Mouse (Mus musculus): ENCODE data around the gene Npvf.

Gene Npvf

GRCm38 (mm10) chr6:50654356-50654755, at the start of gene Npvf:
Gene Npvf, minus strand, starts transcription at chr6:50654439.
- DNase-seq (ENCODE audit: low spot score): no peak

DNA sequence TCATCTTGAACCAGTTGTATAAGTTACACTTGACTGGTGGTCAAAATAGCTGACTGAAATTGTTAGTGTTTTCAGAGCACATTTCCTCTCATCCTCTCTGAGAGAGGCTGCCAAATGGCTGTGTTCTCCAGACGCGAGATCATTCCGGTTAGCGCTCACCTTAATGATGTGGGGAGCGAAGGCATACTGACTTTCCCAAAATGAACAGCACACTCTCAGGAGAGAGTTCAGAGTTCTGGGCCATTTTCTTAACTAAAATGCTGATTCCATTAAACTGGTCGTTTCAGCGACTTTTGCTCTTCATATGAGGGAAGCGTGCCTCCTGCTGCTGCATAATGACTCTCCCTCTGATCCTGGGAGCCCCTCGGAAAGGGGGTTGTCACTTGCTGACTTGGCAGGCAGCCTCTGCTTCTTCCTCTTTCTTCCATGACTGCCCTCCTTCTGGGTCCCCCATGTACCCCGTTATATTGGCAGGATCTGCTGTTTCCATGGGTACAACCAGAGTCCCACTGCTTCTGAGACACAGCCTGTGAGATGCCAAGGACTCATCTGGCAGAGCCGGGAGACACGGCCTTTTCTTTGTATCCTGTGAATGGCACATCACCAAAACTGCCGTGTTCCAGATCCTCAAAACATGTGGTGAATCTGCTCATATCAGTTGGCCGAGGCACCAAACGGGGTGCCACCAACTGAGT, 35.0 kb upstream of the Npvf start:
- DNase-seq (ENCODE audit: low spot score): no peak

DNA sequence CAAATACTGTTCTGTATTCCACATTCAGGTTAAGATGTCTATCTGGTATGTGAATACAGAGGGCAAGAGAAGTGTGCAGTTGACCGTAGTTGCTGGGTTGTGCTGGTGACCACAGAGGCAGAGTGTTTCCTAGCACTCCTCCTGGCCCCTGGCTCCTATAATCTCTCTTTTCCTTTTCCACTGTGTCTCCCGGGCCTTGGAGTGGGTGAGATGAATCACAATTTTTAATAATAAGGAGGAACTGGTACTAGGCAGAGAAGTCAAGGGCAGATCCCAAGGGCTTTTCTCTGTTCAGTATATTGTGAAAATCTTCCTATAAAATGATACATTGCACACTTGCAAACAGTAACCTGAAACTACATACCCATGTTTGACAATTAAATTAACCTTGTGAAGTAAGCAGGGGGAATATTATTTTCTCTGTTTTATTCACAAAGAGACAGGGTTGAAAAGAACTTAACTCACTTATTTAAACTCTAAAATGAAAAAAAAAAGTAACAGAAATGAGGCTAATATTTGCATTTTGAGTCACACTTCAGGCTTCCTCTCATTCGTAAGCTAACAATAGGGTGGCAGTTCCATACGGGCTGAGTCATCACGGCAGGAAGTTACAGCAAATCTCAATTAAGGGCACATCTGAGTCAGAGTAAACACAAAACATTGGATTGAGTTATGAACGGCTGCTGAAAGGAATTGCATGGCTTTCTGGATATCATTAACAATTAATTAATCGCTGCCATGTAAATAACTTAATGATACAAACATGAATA, 30.6 kb upstream of the Npvf start:
- no peak for DNase-seq (ENCODE audit: low spot score)

GRCm38 (mm10) chr6:50681491-50681890, 27.3 kb upstream of the Npvf start:
- DNase-seq (ENCODE audit: low spot score): no peak

GRCm38 (mm10) chr6:50680224-50681215, 26.3 kb upstream of the Npvf start:
- DNase-seq (ENCODE audit: low spot score): no peak

DNA sequence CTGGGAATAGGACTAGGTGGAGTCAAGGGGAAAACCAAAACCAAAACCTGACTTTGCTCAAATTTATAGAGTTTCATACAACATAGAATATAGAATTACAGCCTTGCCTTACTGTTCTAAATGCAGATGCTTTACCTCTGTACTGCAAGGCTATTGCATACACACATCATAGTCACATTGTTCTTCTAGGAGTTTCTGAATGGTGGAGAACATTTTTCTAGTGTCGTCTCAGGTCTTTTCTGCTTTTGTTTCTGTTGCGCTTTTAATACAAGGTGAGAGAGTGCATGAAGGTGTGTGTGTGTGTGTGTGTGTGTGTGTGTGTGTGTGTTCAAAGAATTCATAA, 25.2 kb upstream of the Npvf start:
- no peak for DNase-seq (ENCODE audit: low spot score)

- peak; percentile 80 for DNase-seq (ENCODE audit: low spot score)
Measured at GRCm38 (mm10) chr6:50678826-50679485, 24.7 kb upstream of the Npvf start.

GRCm38 (mm10) chr6:50671191-50671590, 17.0 kb upstream of the Npvf start:
- DNase-seq (ENCODE audit: low spot score): no peak

DNA sequence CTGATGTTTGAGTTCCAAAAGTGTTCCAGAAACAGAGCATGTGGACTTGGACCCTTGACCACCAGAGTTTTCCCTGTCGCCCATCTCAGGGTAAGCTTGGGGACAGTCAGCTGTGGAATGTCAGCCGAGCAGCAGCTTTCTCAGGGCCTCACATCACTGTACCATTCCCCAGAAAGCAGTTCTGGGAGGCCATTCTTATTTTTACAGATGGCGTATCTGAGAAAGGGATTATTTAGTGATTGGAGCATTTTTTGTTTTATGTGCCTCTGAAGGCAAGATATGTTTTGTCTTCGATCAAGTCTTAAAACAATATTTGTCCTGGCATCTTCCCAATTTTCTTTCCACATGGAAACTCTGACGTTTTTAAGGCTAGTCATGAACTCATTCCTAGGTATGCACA, 12.7 kb upstream of the Npvf start:
- no peak for DNase-seq (ENCODE audit: low spot score)

DNA sequence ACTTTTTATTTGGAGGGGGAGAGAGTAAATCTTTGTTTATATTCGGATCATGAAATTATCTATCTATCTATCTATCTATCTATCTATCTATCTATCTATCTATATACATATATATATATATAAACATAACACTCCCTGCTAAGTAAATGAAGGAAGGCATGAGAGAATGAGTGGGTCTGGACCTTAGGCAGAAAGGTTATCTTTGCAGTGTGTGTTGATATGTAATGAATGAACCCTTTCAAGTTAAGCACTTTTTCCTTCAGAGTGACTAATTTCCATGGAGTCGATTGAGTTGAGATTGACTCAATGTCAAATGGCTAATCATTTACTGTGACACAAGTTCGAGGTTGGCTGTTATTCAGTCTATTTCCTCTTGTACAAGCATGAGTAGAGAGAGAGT, 10.8 kb upstream of the Npvf start:
- no peak for DNase-seq (ENCODE audit: low spot score)

- no peak for DNase-seq (ENCODE audit: low spot score)
Measured at GRCm38 (mm10) chr6:50664193-50664592, 10.0 kb upstream of the Npvf start.

DNA sequence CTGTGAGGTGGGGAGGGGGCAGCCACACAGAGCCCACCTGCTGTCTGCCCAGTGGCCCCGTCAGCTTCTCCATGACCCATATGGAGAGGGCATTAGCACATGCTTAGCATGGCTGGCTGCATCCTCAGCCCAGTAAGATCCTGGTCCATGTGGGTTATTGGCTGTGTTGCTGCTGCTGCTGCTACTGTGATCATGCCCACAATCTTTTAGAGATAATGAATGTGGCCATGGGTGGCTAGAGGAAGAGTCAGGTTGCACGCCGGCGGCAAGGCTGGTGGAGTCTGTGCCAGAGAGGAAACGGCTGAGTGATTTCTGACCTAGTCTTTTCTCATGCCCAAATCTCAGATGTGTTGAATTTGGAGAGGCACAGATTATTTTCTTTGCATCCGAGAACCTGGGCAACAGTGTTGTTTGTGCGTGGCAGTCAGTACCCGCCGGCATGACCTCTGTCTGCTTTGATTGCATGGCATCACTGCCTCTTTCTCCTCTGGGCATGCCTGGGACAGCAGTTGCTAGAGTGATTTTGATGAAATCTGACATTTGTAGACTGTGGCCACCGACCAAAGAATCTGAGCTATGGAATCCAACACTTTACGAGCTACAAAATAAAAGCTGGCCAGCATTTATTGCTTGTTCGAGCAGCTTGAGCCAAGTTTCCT, 8.8 kb upstream of the Npvf start:
- DNase-seq (ENCODE audit: low spot score): no peak

DNA sequence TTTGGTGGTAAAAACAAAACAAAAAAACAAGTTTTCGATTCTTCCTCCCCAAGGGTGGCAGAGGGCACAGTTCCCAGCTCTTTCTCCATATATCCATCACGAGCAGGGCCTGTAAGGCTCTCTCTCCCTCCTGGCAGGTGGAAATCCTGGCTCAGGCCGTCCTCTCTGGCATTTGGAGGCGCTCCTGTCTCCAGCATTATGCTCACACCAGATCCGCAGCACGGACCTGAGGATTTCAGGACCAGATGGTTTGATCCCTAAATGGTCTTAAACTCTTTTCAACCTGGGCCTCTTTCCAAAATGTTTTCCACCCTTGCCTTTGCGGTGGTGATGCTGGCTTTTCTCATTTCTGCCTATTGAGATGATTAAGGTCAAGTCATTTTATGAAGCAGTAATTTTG, 7.5 kb upstream of the Npvf start:
- DNase-seq (ENCODE audit: low spot score): no peak

GRCm38 (mm10) chr6:50658466-50658865, 4.2 kb upstream of the Npvf start:
- no peak for DNase-seq (ENCODE audit: low spot score)

GRCm38 (mm10) chr6:50658018-50658417, 3.8 kb upstream of the Npvf start:
- DNase-seq (ENCODE audit: low spot score): no peak

GRCm38 (mm10) chr6:50656426-50656825, 2.2 kb upstream of the Npvf start:
- DNase-seq (ENCODE audit: low spot score): no peak

DNA sequence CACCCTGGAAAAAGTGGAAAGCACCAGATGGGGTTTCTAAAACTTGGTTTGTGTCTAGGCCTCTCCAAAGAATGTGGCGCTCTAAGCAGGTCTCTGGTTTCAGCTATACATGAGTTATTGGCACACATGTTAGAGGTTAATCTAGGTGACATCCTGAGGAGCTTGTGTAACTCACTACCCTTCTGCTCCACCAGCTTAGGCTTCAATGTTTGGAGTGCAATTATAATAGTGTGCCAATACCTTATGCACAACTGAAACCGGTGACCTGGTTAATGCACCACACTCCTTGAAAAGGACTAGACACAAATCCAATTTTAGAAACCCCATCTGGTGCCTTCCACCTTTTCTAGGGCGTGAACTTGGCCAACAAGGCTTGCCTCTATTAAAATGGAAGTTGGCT, 1.7 kb upstream of the Npvf start:
- DNase-seq (ENCODE audit: low spot score): no peak

GRCm38 (mm10) chr6:50647656-50648055, 6.6 kb downstream of the Npvf start:
- no peak for DNase-seq (ENCODE audit: low spot score)

GRCm38 (mm10) chr6:50646659-50647058, 7.6 kb downstream of the Npvf start:
- no peak for DNase-seq (ENCODE audit: low spot score)

DNA sequence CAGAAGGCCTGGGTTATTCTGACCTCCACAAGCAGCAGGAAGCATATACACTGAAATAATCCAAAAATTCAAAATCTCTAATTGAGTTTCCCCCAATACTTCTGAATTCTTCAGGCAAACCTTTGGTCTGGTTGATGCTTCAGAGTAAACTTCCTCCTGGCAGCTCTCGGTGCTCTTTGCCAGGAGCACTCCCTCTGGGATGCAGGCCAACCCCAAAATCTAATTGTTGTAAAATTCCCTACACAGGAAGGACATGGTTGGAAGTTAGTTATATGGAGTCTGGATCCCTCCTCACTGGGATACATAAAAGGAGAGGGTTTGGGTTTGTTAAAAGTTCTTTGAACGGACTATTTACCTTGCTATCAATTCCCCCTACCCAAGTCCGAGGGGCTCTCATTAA, 9.5 kb downstream of the Npvf start:
- DNase-seq (ENCODE audit: low spot score): no peak

DNA sequence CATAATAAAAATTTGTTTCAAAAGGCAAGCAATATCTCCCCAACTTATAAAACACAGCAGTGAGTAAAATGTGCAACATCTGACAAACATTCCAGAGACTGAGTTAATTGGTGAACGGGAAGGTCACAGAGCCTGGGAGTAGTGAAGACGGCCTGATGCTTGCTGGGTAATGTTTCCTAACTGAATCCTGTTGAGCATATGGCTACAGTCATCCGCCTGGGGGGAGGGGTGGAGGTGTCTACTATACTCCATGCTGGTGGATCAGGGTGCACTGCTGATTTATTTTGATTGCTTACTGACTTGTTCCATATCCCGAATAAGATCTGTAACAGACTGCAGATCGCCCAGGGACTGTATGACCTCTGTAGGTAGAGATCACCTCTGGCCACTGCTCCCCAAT, 12.3 kb downstream of the Npvf start:
- DNase-seq (ENCODE audit: low spot score): no peak

DNA sequence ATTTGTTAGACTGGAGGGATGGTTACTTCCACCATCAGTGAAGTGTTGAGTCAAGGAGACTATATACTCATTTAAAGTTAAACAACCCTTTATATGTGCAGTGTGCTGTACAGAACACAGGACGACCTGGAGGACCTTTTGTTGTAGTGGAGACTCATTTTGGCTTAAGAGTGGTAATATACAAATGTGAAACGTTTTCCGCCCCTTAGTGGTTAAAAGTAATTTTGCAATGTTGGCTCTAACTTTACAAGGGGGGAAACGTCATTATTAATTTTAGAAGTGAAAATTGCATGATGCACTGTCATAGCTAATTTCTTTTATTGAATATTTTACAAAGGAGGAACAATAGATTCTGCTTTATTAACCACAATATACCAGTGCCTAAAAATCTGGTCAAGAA, 13.9 kb downstream of the Npvf start:
- DNase-seq (ENCODE audit: low spot score): no peak

Data from testis, postnatal 10 days (tissue).